Mouse (Mus musculus): Measurements from ENCODE around the gene Cfap43. TPM values are rescaled to one million over a fixed set of nuclear protein-coding genes. Genes with fewer than 3 reads are reported as not detected.
"Not testable (repeated sequence)": the region's sequence is repeated elsewhere in the genome, so short reads cannot be mapped to it uniquely, and the experiment has no call there.

Cfap43 gene
- polyA plus RNA-seq, 2 experiments = 0.08 to 0.11 TPM

GRCm38 (mm10) chr19:47853951-47854795 is 64.9 kb downstream of the Cfap43 start:
- ATAC-seq (ENCODE audit: low FRiP score, low read depth) (peak; percentile 90), DNase-seq (ENCODE audit: low spot score) (peak; percentile 90)
- TF ChIP-seq POLR2A (IDR thresholded peaks at IDR 0.05; ENCODE audit: borderline replicate concordance, extremely low read depth, insufficient read depth, insufficient read length) = no peak
- Histone ChIP-seq H3K36me3 (ENCODE audit: control insufficient read depth, insufficient read depth, low read length) (peaks cover 7% of the 10 kb centered on the region), H3K4me1 (ENCODE audit: control insufficient read depth, insufficient read depth, low read length) (0 out of 2 replicates have a peak, but pooled peaks cover 3% of the 10 kb centered on the region), H3K4me2 (replicated peaks; ENCODE audit: low read depth, low read length, severe bottlenecking) (peak overlapping the region; percentile 92), H3K4me3 (replicated peaks; ENCODE audit: low read length) (peak overlapping the region; percentile 83), H3K27ac (replicated peaks; ENCODE audit: low read depth, low read length) (peak overlapping the region; percentile 81), H3K27me3 (ENCODE audit: control insufficient read depth, insufficient read depth, low read length) (no peaks in the 10 kb centered on the region), H3K9ac (ENCODE audit: low read depth, low read length, severe bottlenecking) (peak overlapping the region; percentile 79), H3K9me3 (ENCODE audit: control insufficient read depth, low read length) (no peaks in the 10 kb centered on the region)
- 4% methylated on average over 13 of the region's 13 CpGs for WGBS

GRCm38 (mm10) chr19:47853053-47853452 is 66.0 kb downstream of the Cfap43 start:
- no peak overlapping the region for H3K27ac ChIP-seq (replicated peaks; ENCODE audit: low read depth, low read length)
- no peak overlapping the region for H3K4me2 ChIP-seq (replicated peaks; ENCODE audit: low read depth, low read length, severe bottlenecking)
- no peak overlapping the region for H3K4me3 ChIP-seq (replicated peaks; ENCODE audit: low read length)
- no peaks in the 10 kb centered on the region for H3K27me3 ChIP-seq (ENCODE audit: control insufficient read depth, insufficient read depth, low read length)
- TF ChIP-seq POLR2A (IDR thresholded peaks at IDR 0.05; ENCODE audit: borderline replicate concordance, extremely low read depth, insufficient read depth, insufficient read length) = no peak
- DNase-seq (ENCODE audit: low spot score) (no peak), ATAC-seq (ENCODE audit: low FRiP score, low read depth) (no peak)
- H3K4me1 ChIP-seq (ENCODE audit: control insufficient read depth, insufficient read depth, low read length) = 0 out of 2 replicates have a peak, but pooled peaks cover 3% of the 10 kb centered on the region
- no peaks in the 10 kb centered on the region for H3K9me3 ChIP-seq (ENCODE audit: control insufficient read depth, low read length)
- H3K36me3 ChIP-seq (ENCODE audit: control insufficient read depth, insufficient read depth, low read length) = peaks cover 3% of the 10 kb centered on the region
- H3K9ac ChIP-seq (ENCODE audit: low read depth, low read length, severe bottlenecking) = no peak overlapping the region
- 77% methylated on average over 3 of the region's 3 CpGs for WGBS

- not testable (repeated sequence) for H3K9me3 ChIP-seq (ENCODE audit: control insufficient read depth, low read length); H3K9ac ChIP-seq (ENCODE audit: low read depth, low read length, severe bottlenecking); H3K4me1 ChIP-seq (ENCODE audit: control insufficient read depth, insufficient read depth, low read length); H3K27ac ChIP-seq (replicated peaks; ENCODE audit: low read depth, low read length); H3K36me3 ChIP-seq (ENCODE audit: control insufficient read depth, insufficient read depth, low read length); H3K4me3 ChIP-seq (replicated peaks; ENCODE audit: low read length); ATAC-seq (ENCODE audit: low FRiP score, low read depth); H3K27me3 ChIP-seq (ENCODE audit: control insufficient read depth, insufficient read depth, low read length); DNase-seq (ENCODE audit: low spot score); H3K4me2 ChIP-seq (replicated peaks; ENCODE audit: low read depth, low read length, severe bottlenecking)
- 84% methylated on average over 3 of the region's 3 CpGs for WGBS
Observed at GRCm38 (mm10) chr19:47852131-47852530, 67.0 kb downstream of the Cfap43 start.

- 97% methylated on average over 3 of the region's 3 CpGs for WGBS
- Histone ChIP-seq H3K9me3 (ENCODE audit: control insufficient read depth, low read length) (no peaks in the 10 kb centered on the region), H3K27me3 (ENCODE audit: control insufficient read depth, insufficient read depth, low read length) (no peaks in the 10 kb centered on the region), H3K4me1 (ENCODE audit: control insufficient read depth, insufficient read depth, low read length) (no peaks in the 10 kb centered on the region), H3K27ac (replicated peaks; ENCODE audit: low read depth, low read length) (no peak overlapping the region), H3K4me3 (replicated peaks; ENCODE audit: low read length) (no peak overlapping the region), H3K9ac (ENCODE audit: low read depth, low read length, severe bottlenecking) (no peak overlapping the region), H3K36me3 (ENCODE audit: control insufficient read depth, insufficient read depth, low read length) (no peaks in the 10 kb centered on the region), H3K4me2 (replicated peaks; ENCODE audit: low read depth, low read length, severe bottlenecking) (no peak overlapping the region)
- ATAC-seq (ENCODE audit: low FRiP score, low read depth) = no peak
- TF ChIP-seq POLR2A (IDR thresholded peaks at IDR 0.05; ENCODE audit: borderline replicate concordance, extremely low read depth, insufficient read depth, insufficient read length) = no peak
- DNase-seq (ENCODE audit: low spot score) = no peak
Observed at GRCm38 (mm10) chr19:47849735-47850134, 69.4 kb downstream of the Cfap43 start.

- not testable (repeated sequence) for H3K9me3 ChIP-seq (ENCODE audit: control insufficient read depth, low read length); H3K36me3 ChIP-seq (ENCODE audit: control insufficient read depth, insufficient read depth, low read length); DNase-seq (ENCODE audit: low spot score); H3K4me3 ChIP-seq (replicated peaks; ENCODE audit: low read length); ATAC-seq (ENCODE audit: low FRiP score, low read depth); H3K4me1 ChIP-seq (ENCODE audit: control insufficient read depth, insufficient read depth, low read length); H3K4me2 ChIP-seq (replicated peaks; ENCODE audit: low read depth, low read length, severe bottlenecking); H3K27me3 ChIP-seq (ENCODE audit: control insufficient read depth, insufficient read depth, low read length); H3K27ac ChIP-seq (replicated peaks; ENCODE audit: low read depth, low read length); H3K9ac ChIP-seq (ENCODE audit: low read depth, low read length, severe bottlenecking)
- 88% methylated on average over 14 of the region's 15 CpGs for WGBS
Observed at GRCm38 (mm10) chr19:47841234-47841633, 77.9 kb downstream of the Cfap43 start.

Measured in limb, embryonic 14.5 days (tissue).